Mouse (Mus musculus) neural tube, embryonic 11.5 days (tissue): ENCODE measurements around the gene Rasgrp1. TPM values are rescaled to one million over a fixed set of nuclear protein-coding genes. Genes with fewer than 3 reads are reported as not detected.
A peak's percentile ranks its signal among the peaks of the same experiment; 100 is the strongest.

Source experiments
- ATAC-seq: fragments of 200-750 bp; cut with Nextera tagmentation; 2 replicates; pipeline ENCODE4 v1.8.0; 2017; ENCODE audit warnings: moderate number of reproducible peaks, mild to moderate bottlenecking, moderate TSS enrichment, moderate library complexity; ENCODE audit not compliant: insufficient read depth, low FRiP score, low TSS enrichment
- DNase-seq: peaks from one replicate; pipeline ENCODE4 v3.0.0-alpha.2; 2015; ENCODE audit warnings: low spot score
- H3K27ac ChIP-seq: fragments of 300-500 bp; sonication (generic); 2 replicates; pipeline ENCODE4 v1.5.1; 2014; ENCODE audit warnings: low read depth, mild to moderate bottlenecking, low read length
- H3K27me3 ChIP-seq: fragments of 300-500 bp; sonication (generic); 2 replicates; pipeline ENCODE4 v1.6.1; 2014; ENCODE audit warnings: mild to moderate bottlenecking, low read length, mixed read lengths; ENCODE audit not compliant: control insufficient read depth, insufficient read depth
- H3K36me3 ChIP-seq: fragments of 300-500 bp; sonication (generic); 2 replicates; pipeline ENCODE4 v1.6.1; 2014; ENCODE audit warnings: mild to moderate bottlenecking, low read length, moderate library complexity, mixed read lengths; ENCODE audit not compliant: control insufficient read depth, insufficient read depth
- H3K4me1 ChIP-seq: fragments of 300-500 bp; sonication (generic); 2 replicates; pipeline ENCODE4 v1.6.1; 2014; ENCODE audit warnings: low read length, mixed read lengths; ENCODE audit not compliant: control insufficient read depth, insufficient read depth
- H3K4me2 ChIP-seq: fragments of 300-500 bp; sonication (generic); 2 replicates; pipeline ENCODE4 v1.6.1; 2014; ENCODE audit warnings: low read depth, mild to moderate bottlenecking, moderate library complexity
- H3K4me3 ChIP-seq: fragments of 300-500 bp; sonication (generic); 2 replicates; pipeline ENCODE4 v1.5.1; 2014; ENCODE audit warnings: low read depth, low read length
- H3K9ac ChIP-seq: fragments of 300-500 bp; sonication (generic); 2 replicates; pipeline ENCODE4 v1.6.1; 2014; ENCODE audit warnings: mild to moderate bottlenecking, low read length
- H3K9me3 ChIP-seq: fragments of 300-500 bp; sonication (generic); 2 replicates; pipeline ENCODE4 v1.6.1; 2016; ENCODE audit warnings: low read length; ENCODE audit not compliant: control insufficient read depth
- WGBS: fragments of 180-500 bp; shearing (Covaris S2); extraction: QIAGEN DNeasy Blood & Tissue Kit; methylation state at CpG from one replicate; pipeline ENCODE4 v1.1.7; 2014; 5-methylcytosine and 5-hydroxymethylcytosine counted together
- polyA plus RNA-seq: library from polyadenylated mRNA; unstranded; fragments of >200 nt; fragmentation: Nextera tagmentation; extraction: Ambion mirVana; gene quantifications from 2 replicates; pipeline ENCODE4 v1.2.1, GENCODE M21; 2014

The Rasgrp1 gene
- 0.17 and 0.38 TPM in 2 replicates for polyA plus RNA-seq

DNA sequence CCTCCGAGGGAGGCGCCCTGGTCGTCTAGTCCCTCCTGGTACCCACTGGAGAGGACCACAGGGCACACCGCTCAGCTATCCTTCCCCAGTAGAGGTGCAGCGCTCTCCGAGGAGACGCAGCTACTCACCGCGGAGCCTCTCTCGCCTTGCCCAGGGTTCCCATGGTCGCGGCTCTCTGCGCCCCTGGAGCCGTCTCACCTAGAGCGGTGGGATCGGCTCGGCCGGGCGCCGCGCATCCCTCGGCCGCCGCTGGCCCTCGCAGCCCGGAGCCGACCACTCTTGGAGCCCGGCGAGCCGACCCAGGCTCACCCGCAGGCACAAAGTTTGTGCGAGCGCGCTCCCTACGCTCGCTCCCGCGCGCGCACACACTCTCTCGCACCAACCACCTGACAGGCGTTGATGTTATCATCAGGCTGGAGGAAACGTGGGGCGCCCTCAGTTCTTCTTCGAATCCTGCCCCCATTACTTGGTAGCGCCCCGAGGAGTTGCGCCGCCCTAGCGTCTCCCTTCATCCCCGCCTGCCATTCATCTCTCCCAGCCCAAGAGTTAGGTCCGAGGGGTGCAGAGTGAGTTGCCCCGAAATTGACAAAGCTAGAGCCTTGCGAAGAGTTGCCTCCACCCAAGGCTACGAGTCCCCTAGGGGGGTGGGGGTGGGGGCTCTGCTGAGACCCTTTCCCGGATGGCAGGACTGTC is at the start of gene Rasgrp1:
Gene Rasgrp1, minus strand, starts transcription at position 455 of the 693 bp plus-strand sequence.
- DNase-seq (peak; percentile 52), ATAC-seq (peak; percentile 73)
- H3K4me3 ChIP-seq: peak within 1 kb of the TSS; percentile 57
- H3K9ac ChIP-seq: peak within 1 kb of the TSS; percentile 47
- H3K4me2 ChIP-seq: peak within 1 kb of the TSS; percentile 94
- no peaks in the 10 kb centered on the region for H3K4me1 ChIP-seq
- H3K27me3 ChIP-seq: peaks cover 17% of the 10 kb centered on the region
- no peaks in the 10 kb centered on the region for H3K36me3 ChIP-seq
- H3K27ac ChIP-seq: no peak within 1 kb of the TSS
- H3K9me3 ChIP-seq: no peaks in the 10 kb centered on the region
- WGBS: 2% methylated on average over 56 of the region's 56 CpGs

DNA sequence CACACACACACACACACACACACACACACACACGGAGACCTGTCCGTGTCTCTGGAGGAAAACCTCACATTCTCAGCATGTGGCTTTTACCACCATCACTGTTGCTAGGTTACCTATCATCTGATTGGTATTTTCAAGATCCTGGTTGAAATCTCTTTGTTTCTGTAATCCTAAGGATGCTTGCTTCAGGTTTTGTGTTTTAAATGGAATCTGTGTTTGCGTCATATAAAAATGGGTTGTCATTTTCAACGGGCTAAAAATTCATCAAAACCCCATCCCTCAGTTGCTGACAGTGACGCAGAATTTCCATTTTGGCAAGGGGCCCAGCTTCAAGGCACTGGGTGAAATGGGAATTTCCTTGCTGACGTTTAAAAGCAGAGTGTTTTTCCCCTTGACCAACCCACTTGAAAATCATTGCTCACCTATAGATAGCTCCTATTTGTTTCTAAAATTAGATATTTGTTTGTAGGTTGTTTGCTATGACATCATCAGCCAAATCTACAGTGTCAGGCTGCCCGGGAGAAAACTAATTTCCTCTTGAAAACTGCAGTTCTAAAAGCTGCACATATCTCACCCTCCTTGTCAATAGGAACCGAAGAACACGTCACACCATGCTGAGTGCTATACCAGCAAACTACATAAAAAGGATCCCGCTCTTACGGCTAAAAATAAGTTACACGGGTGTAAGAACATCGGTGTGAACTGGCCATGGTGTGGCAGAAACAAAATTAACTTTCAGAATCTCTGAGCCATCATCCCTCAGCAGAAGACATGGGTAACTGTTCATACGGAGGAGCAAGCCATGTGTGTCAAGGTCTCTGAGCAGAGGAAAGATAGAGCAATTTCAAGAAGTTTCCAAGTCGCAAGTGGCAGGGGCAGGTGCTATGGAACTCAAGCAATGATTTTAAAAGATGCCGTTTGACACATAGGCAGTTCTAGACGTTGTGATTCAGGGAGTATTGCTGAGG is 47.4 kb upstream of the Rasgrp1 start:
- no peaks in the 10 kb centered on the region for H3K4me1 ChIP-seq
- H3K4me2 ChIP-seq: no peak overlapping the region
- WGBS: 88% methylated on average over 17 of the region's 17 CpGs
- DNase-seq (no peak), ATAC-seq (no peak)
- no peaks in the 10 kb centered on the region for H3K36me3 ChIP-seq
- no peaks in the 10 kb centered on the region for H3K9me3 ChIP-seq
- H3K27ac ChIP-seq: no peak overlapping the region
- H3K4me3 ChIP-seq: no peak overlapping the region
- H3K27me3 ChIP-seq: no peaks in the 10 kb centered on the region
- no peak overlapping the region for H3K9ac ChIP-seq

DNA sequence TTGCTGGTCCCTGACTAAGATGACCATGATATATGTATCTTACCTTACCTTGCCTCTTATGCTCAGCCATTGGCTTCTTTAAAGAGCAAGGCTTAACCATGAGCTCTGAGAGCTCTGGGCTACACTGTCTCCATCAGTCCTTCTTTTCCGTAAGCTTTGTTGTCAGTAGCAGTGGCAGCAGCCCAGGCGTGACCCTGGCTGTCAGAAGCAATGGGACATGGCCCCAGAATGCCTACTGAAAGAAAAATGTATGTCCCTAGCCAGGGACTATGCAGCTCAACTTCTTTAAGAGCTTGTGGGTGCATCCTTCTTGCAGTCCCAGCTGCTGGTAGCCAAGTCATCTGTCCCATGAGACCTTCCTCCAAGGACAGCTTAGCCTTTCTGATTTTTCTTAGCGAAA is 46.7 kb upstream of the Rasgrp1 start:
- no peak for ATAC-seq
- H3K4me2 ChIP-seq: no peak overlapping the region
- WGBS: 79% methylated on average over 3 of the region's 3 CpGs
- H3K36me3 ChIP-seq: no peaks in the 10 kb centered on the region
- no peaks in the 10 kb centered on the region for H3K27me3 ChIP-seq
- H3K9me3 ChIP-seq: no peaks in the 10 kb centered on the region
- no peak overlapping the region for H3K4me3 ChIP-seq
- H3K4me1 ChIP-seq: no peaks in the 10 kb centered on the region
- DNase-seq: no peak
- H3K27ac ChIP-seq: no peak overlapping the region
- no peak overlapping the region for H3K9ac ChIP-seq

DNA sequence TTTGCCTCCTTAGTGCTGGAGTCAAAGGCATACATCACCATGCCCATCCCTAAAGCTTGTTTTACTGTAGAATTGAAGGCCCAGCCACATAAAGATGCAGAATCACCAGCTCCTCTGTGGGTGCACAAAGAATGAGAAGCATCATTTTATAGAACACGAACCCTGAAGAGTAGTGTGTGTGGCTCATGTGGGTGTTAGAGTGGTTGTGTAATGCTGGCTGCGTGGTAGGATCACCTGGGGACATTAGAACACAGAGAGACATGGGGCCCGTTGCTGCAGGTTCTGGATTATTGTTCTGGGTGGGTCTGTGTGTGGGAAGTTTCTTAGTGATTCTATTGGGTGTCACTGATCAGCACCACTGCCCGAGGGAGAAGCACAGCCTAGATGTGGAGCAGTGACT is 45.3 kb upstream of the Rasgrp1 start:
- Histone ChIP-seq H3K36me3 (no peaks in the 10 kb centered on the region), H3K4me1 (no peaks in the 10 kb centered on the region), H3K27ac (no peak overlapping the region), H3K4me2 (no peak overlapping the region), H3K27me3 (no peaks in the 10 kb centered on the region), H3K4me3 (no peak overlapping the region), H3K9ac (no peak overlapping the region), H3K9me3 (no peaks in the 10 kb centered on the region)
- no peak for ATAC-seq
- 92% methylated on average over 4 of the region's 4 CpGs for WGBS
- DNase-seq: no peak

DNA sequence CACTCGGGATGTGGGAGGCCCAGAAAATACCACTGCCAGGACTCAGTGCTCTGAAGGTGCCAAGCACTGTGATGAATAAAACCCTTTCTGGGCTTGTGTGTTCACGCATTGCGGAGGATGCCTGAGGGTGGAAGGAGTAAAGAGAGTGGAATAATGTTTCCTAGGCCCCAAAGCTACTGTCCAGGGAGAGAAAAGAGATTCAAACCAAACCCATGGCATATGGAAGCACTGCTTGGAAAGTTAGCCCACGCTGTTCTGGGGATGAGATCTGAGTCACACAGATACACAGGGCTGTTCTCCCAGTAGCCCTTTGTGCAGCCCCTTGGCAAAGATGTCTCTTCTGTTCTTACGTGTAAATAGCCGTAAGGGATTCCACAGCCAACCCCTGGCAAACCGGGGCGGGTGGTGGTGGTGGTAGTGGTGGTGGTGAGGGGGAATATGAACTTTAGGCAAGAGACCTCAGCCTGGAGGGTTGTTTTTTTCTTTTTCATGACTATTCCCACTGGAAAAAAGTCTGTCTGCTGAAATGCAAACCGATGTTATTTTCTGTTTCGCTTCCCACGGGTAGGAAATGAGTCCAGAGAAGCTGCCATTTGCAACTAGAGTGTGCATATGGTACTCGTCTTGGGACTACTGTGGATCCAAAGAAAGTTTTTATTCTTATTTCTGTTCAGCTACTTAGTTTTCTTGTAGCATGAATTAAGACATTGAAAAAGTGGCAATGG is 44.3 kb upstream of the Rasgrp1 start:
- ATAC-seq: no peak
- Histone ChIP-seq H3K4me2 (no peak overlapping the region), H3K4me1 (no peaks in the 10 kb centered on the region), H3K4me3 (no peak overlapping the region), H3K27me3 (no peaks in the 10 kb centered on the region), H3K9ac (no peak overlapping the region), H3K9me3 (no peaks in the 10 kb centered on the region), H3K27ac (no peak overlapping the region), H3K36me3 (no peaks in the 10 kb centered on the region)
- no peak for DNase-seq
- 88% methylated on average over 12 of the region's 12 CpGs for WGBS

DNA sequence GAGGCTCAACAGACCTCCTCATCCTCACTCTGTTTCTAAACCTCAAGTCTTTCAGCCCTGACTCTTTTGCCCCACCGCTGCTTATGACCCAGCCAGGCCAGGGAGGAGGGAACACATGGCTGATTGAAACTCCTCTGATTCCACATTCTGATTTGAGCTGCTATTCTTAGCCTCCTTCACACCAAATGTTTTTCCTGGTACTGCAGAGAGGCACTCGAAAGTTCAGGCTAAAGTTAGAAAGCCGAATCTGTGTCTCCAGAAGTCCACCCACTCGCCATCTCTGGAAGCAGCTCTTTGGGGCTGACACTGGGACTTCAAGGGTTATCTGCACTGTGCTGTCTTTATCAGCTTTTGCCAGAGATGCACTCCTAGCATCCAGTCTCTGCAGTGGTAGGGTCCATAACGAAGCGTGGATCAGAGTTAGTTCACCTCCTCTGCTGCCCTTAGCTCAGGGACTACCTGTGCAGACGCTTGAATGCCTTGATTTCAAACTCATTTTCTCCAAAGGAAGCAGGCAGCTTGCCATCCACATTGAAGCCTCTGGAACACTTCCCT is 43.3 kb upstream of the Rasgrp1 start:
- WGBS: 71% methylated on average over 7 of the region's 7 CpGs
- no peaks in the 10 kb centered on the region for H3K27me3 ChIP-seq
- no peak overlapping the region for H3K9ac ChIP-seq
- H3K27ac ChIP-seq: no peak overlapping the region
- H3K9me3 ChIP-seq: no peaks in the 10 kb centered on the region
- H3K4me1 ChIP-seq: no peaks in the 10 kb centered on the region
- DNase-seq: no peak
- ATAC-seq: no peak
- no peaks in the 10 kb centered on the region for H3K36me3 ChIP-seq
- no peak overlapping the region for H3K4me3 ChIP-seq
- H3K4me2 ChIP-seq: no peak overlapping the region

DNA sequence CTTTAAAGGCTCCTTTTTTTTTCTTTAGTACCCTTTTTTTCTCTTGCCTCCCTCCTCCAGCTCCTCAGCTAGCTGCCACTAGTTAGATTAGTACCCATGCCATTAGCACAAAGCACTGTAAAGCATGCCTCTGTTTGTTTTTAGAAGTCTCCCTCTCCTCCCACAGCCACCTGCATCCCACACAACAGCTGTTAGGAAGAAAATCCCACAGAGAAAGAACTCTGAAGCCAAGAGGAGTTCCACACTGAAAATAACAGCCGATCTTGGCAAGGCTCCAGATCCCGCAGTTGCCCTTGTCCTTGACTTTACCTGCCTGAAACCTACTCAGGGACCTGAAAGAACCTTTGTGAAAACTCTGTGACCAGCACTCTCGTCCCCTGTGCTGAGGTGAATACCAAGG is 38.5 kb upstream of the Rasgrp1 start:
- H3K27me3 ChIP-seq: no peaks in the 10 kb centered on the region
- 72% methylated on average over 3 of the region's 3 CpGs for WGBS
- no peak overlapping the region for H3K9ac ChIP-seq
- no peak overlapping the region for H3K4me2 ChIP-seq
- no peaks in the 10 kb centered on the region for H3K36me3 ChIP-seq
- H3K4me3 ChIP-seq: no peak overlapping the region
- no peaks in the 10 kb centered on the region for H3K4me1 ChIP-seq
- ATAC-seq: no peak
- H3K9me3 ChIP-seq: no peaks in the 10 kb centered on the region
- DNase-seq: no peak
- no peak overlapping the region for H3K27ac ChIP-seq

DNA sequence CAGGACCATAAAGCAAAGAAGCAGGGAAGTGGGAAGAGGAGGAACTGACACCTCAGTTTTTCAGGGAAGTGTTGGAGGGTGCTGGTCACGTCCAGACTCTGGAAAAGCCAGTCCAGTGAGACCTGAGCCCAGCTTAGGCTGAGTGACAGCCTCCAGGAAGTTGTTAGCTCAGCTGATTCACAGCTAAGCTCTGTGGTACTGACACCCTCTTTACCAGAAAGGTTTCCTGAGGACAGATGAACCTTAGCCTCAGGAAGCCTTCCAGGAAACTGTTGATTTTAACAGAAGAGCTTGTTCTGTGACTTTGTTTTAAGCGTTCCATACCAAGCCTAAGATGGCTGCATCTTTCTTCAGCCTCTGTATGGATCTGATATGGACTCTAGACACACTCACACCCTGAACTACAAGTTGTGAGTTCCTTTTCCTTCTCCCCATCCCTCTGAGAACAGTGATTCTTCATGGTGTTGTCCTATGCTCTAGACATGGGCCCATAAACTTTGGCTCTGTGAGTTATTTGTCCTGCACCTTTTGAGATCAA is 31.6 kb upstream of the Rasgrp1 start:
- H3K27ac ChIP-seq: no peak overlapping the region
- no peak overlapping the region for H3K4me3 ChIP-seq
- no peak overlapping the region for H3K4me2 ChIP-seq
- H3K36me3 ChIP-seq: no peaks in the 10 kb centered on the region
- no peaks in the 10 kb centered on the region for H3K27me3 ChIP-seq
- no peak overlapping the region for H3K9ac ChIP-seq
- ATAC-seq (no peak), DNase-seq (no peak)
- H3K4me1 ChIP-seq: no peaks in the 10 kb centered on the region
- WGBS: 68% methylated on average over 2 of the region's 2 CpGs
- H3K9me3 ChIP-seq: no peaks in the 10 kb centered on the region
